Mouse (Mus musculus) heart, postnatal 0 days (tissue): Measurements from ENCODE around the gene Sult4a1.

ENCODE experiments used
- CTCF ChIP-seq: IDR thresholded peaks from 2 replicates; pipeline ENCODE4 v1.5.1; 2016; ENCODE audit warnings: antibody characterized with exemption, control low read depth, low read depth
- EP300 ChIP-seq: IDR thresholded peaks from 2 replicates; pipeline ENCODE4 v1.6.1; 2016; ENCODE audit warnings: antibody characterized with exemption, low read depth

GRCm38 (mm10) chr15:84126871-84127270, 21.3 kb upstream of the Sult4a1 start:
- TF ChIP-seq CTCF (no peak), EP300 (no peak)
